Mouse (Mus musculus) limb, embryonic 15.5 days (tissue): ENCODE results near the gene Vmn1r23. TPM values are rescaled to one million over a fixed set of nuclear protein-coding genes. Genes with fewer than 3 reads are reported as not detected.
"Not testable (repeated sequence)": the region's sequence is repeated elsewhere in the genome, so short reads cannot be mapped to it uniquely, and the experiment has no call there.

Experiments
- ATAC-seq: fragments of 200-750 bp; cut with Nextera tagmentation; 2 replicates; pipeline ENCODE4 v1.8.0; 2017; ENCODE audit warnings: low read depth, moderate TSS enrichment; ENCODE audit not compliant: insufficient number of reproducible peaks, low FRiP score, low TSS enrichment
- H3K27ac ChIP-seq: fragments of 300-500 bp; sonication (generic); 2 replicates; pipeline ENCODE4 v1.5.1; 2015; ENCODE audit warnings: moderate library complexity, mild to moderate bottlenecking, inconsistent platforms
- H3K27me3 ChIP-seq: fragments of 300-500 bp; sonication (generic); 2 replicates; pipeline ENCODE4 v1.6.1; 2015; ENCODE audit warnings: inconsistent platforms
- H3K36me3 ChIP-seq: fragments of 300-500 bp; sonication (generic); 2 replicates; pipeline ENCODE4 v1.6.1; 2015; ENCODE audit warnings: inconsistent platforms
- H3K4me1 ChIP-seq: fragments of 300-500 bp; sonication (generic); 2 replicates; pipeline ENCODE4 v1.6.1; 2015; ENCODE audit warnings: inconsistent platforms
- H3K4me2 ChIP-seq: fragments of 300-500 bp; sonication (generic); 2 replicates; pipeline ENCODE4 v1.6.1; 2015; ENCODE audit warnings: mild to moderate bottlenecking, inconsistent platforms
- H3K4me3 ChIP-seq: fragments of 300-500 bp; sonication (generic); 2 replicates; pipeline ENCODE4 v1.5.1; 2015; ENCODE audit warnings: mild to moderate bottlenecking, inconsistent platforms
- H3K9ac ChIP-seq: fragments of 300-500 bp; sonication (generic); 2 replicates; pipeline ENCODE4 v1.6.1; 2015; ENCODE audit warnings: inconsistent platforms
- H3K9me3 ChIP-seq: fragments of 300-500 bp; sonication (generic); 2 replicates; pipeline ENCODE4 v1.6.1; 2016; ENCODE audit warnings: inconsistent platforms
- WGBS: fragments of 180-500 bp; shearing (Covaris S2); methylation state at CpG from one replicate; pipeline ENCODE4 v1.1.7; 2015; 5-methylcytosine and 5-hydroxymethylcytosine counted together
- polyA plus RNA-seq: library from polyadenylated mRNA; unstranded; fragments of >200 nt; fragmentation: Nextera tagmentation; extraction: Ambion mirVana; gene quantifications from 2 replicates; pipeline ENCODE4 v1.2.1, GENCODE M21; 2015

Vmn1r23 gene
- not detected in 2 replicates for polyA plus RNA-seq

- H3K4me3 ChIP-seq = no peak within 1 kb of the TSS
- no peak within 1 kb of the TSS for H3K9ac ChIP-seq
- no peaks in the 10 kb centered on the region for H3K27me3 ChIP-seq
- no peak within 1 kb of the TSS for H3K27ac ChIP-seq
- WGBS = 83% methylated on average over 1 of the region's 1 CpGs
- no peak for ATAC-seq
- H3K9me3 ChIP-seq = no peaks in the 10 kb centered on the region
- no peaks in the 10 kb centered on the region for H3K36me3 ChIP-seq
- H3K4me1 ChIP-seq = no peaks in the 10 kb centered on the region
- no peak within 1 kb of the TSS for H3K4me2 ChIP-seq
Observed at GRCm38 (mm10) chr6:57926738-57927137, at the start of gene Vmn1r23. Gene Vmn1r23 (minus strand): TSS chr6:57926838.

DNA sequence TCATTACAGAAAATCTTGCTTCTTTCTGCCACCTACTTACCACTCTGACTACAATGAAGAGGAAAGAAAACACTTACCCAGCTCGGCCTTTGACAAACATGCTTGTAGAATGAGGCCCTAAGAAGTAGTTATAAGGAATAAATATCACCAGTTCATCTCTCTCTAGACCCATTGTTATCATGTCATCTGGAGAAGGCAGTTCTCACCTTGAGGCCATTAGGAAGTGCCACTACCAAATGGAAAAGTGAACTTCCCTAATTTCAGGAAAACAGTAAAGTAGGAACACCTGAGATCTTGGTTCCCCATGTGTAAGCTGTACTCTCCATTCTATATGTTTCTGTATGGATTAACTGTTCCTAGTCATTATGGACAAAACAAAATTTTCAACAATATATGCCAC lies 34.8 kb upstream of the Vmn1r23 start, which contains the start of gene Vmn1r24:
Gene Vmn1r24, minus strand, starts transcription at position 101 of the 400 bp plus-strand sequence.
- H3K4me3 ChIP-seq, H3K36me3 ChIP-seq, ATAC-seq, H3K27me3 ChIP-seq, H3K9ac ChIP-seq, H3K27ac ChIP-seq, H3K4me2 ChIP-seq, H3K9me3 ChIP-seq, H3K4me1 ChIP-seq: not testable (repeated sequence)
- WGBS = 63% methylated on average over 1 of the region's 1 CpGs

GRCm38 (mm10) chr6:57907928-57908327 lies 18.7 kb downstream of the Vmn1r23 start, which contains the start of gene Vmn1r22:
Gene Vmn1r22 (minus strand): TSS chr6:57908028.
- no peak within 1 kb of the TSS for H3K4me3 ChIP-seq
- 83% methylated on average over 1 of the region's 1 CpGs for WGBS
- no peaks in the 10 kb centered on the region for H3K9me3 ChIP-seq
- H3K27ac ChIP-seq = no peak within 1 kb of the TSS
- no peak within 1 kb of the TSS for H3K9ac ChIP-seq
- no peaks in the 10 kb centered on the region for H3K27me3 ChIP-seq
- no peak within 1 kb of the TSS for H3K4me2 ChIP-seq
- no peaks in the 10 kb centered on the region for H3K36me3 ChIP-seq
- no peak for ATAC-seq
- H3K4me1 ChIP-seq = no peaks in the 10 kb centered on the region

Other genes starting within 250 kb of the Vmn1r23 start
- gene Pyurf, start 234.8 kb downstream of the Vmn1r23 start, polyA plus RNA-seq = 10.9 and 11.4 TPM in 2 replicates
- 22.6 and 22.9 TPM in 2 replicates for gene Lancl2, start 224.3 kb downstream of the Vmn1r23 start, polyA plus RNA-seq
- 46.5 and 46.7 TPM in 2 replicates for gene Vopp1, start 101.7 kb downstream of the Vmn1r23 start, polyA plus RNA-seq
- gene Vmn1r21, start 76.5 kb downstream of the Vmn1r23 start, polyA plus RNA-seq = 0.10 TPM in 1 of 2 replicates, not detected in the other
- not detected in 2 replicates for gene Vmn1r22, start 18.8 kb downstream of the Vmn1r23 start, polyA plus RNA-seq
- gene Vmn1r24, start 34.7 kb upstream of the Vmn1r23 start, polyA plus RNA-seq = not detected in 2 replicates
- not detected in 2 replicates for gene Vmn1r25, start 54.0 kb upstream of the Vmn1r23 start, polyA plus RNA-seq
- gene Vmn1r26, start 88.3 kb upstream of the Vmn1r23 start, polyA plus RNA-seq = not detected in 2 replicates